Mouse (Mus musculus): ENCODE results near the gene Slc45a3. TPM values are rescaled to one million over a fixed set of nuclear protein-coding genes. Genes with fewer than 3 reads are reported as not detected.
A peak's percentile ranks its signal among the peaks of the same experiment; 100 is the strongest.

Gene Slc45a3
- polyA plus RNA-seq, 1 experiment from 2014 or later, result 5.4 TPM

DNA sequence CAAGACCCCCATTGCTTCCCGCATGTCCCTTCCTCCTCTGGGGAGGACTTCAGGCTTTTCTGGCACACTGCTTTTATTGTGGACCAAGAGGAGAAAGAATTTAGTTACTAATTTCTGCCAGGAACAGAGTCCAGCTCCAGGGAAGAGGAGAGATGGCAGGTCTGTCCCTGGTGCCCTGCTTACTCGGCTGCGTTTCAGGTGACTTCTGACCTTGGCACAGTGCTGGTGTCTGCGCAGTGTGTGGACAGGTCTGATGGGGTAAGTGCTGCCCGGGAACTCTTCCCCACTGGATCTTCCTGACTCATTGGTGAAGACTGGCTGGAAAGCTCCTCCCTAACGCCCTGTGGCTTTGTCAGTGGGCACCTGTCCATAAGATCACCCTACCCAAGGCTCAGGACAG lies 6.2 kb downstream of the Slc45a3 start:
- Histone ChIP-seq H3K27ac (replicated peaks) (peak overlapping the region; percentile 45; the same call in 1 of the 2 replicates), H3K36me3 (replicated peaks) (no peaks in the 10 kb centered on the region), H3K4me3 (no peak overlapping the region), H3K27me3 (replicated peaks; ENCODE audit: low read depth, poor library complexity, severe bottlenecking) (peaks cover 83% of the 10 kb centered on the region), H3K9me3 (no peaks in the 10 kb centered on the region), H3K4me1 (peaks cover 92% of the 10 kb centered on the region)
- no peak for DNase-seq (ENCODE audit: low spot score)
- WGBS, result 63% methylated on average over 6 of the region's 6 CpGs

DNA sequence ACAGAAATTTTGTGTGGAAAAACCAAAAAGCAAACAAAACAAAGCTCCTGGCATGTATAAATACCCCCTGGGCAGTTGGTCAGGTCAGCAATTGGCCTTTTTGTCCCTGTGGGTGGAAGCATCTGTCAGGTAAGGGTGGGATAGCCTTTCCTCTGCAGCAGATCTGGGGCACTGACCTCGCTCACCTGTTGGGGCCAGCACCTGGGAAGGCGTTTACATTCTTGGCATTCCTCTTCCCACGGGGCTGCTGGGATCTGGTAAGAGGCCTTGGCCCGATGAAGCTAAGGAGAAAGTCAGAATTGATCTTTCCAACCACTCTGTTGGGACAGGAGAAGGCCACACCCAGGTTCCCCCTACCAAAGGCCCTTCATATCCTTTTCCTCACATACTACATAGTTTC lies 7.1 kb downstream of the Slc45a3 start:
- Histone ChIP-seq H3K4me3 (no peak overlapping the region), H3K27ac (replicated peaks) (peak overlapping the region; percentile 86; the same call in 1 of the 2 replicates), H3K4me1 (peaks cover 88% of the 10 kb centered on the region), H3K9me3 (no peaks in the 10 kb centered on the region), H3K27me3 (replicated peaks; ENCODE audit: low read depth, poor library complexity, severe bottlenecking) (peaks cover 81% of the 10 kb centered on the region), H3K36me3 (replicated peaks) (no peaks in the 10 kb centered on the region)
- no peak for DNase-seq (ENCODE audit: low spot score)
- WGBS, result 35% methylated on average over 4 of the region's 4 CpGs

DNA sequence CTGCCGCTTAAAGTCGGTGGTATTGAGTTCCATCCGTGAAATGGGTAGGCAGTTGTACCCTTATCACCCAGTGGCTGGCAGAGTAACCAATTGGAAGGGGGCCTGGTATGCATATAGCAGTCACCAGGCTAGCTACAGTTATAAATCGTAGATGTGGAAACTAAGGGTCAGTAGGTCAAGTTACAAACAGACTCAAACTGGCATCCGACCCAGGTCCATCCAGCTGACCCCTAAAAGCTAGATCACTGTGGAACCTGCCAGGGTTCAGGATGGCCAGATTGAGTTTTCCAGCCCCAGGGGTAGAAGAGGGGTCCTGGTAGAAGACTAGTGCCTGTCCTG lies 7.5 kb downstream of the Slc45a3 start:
- DNase-seq (ENCODE audit: low spot score), result no peak
- Histone ChIP-seq H3K36me3 (replicated peaks) (no peaks in the 10 kb centered on the region), H3K9me3 (no peaks in the 10 kb centered on the region), H3K4me1 (peaks cover 91% of the 10 kb centered on the region), H3K27me3 (replicated peaks; ENCODE audit: low read depth, poor library complexity, severe bottlenecking) (peaks cover 76% of the 10 kb centered on the region), H3K27ac (replicated peaks) (peak overlapping the region; percentile 86), H3K4me3 (0 out of 2 replicates have a peak overlapping the region, but pooled peaks have one; percentile 41)
- 37% methylated on average over 5 of the region's 5 CpGs for WGBS

DNA sequence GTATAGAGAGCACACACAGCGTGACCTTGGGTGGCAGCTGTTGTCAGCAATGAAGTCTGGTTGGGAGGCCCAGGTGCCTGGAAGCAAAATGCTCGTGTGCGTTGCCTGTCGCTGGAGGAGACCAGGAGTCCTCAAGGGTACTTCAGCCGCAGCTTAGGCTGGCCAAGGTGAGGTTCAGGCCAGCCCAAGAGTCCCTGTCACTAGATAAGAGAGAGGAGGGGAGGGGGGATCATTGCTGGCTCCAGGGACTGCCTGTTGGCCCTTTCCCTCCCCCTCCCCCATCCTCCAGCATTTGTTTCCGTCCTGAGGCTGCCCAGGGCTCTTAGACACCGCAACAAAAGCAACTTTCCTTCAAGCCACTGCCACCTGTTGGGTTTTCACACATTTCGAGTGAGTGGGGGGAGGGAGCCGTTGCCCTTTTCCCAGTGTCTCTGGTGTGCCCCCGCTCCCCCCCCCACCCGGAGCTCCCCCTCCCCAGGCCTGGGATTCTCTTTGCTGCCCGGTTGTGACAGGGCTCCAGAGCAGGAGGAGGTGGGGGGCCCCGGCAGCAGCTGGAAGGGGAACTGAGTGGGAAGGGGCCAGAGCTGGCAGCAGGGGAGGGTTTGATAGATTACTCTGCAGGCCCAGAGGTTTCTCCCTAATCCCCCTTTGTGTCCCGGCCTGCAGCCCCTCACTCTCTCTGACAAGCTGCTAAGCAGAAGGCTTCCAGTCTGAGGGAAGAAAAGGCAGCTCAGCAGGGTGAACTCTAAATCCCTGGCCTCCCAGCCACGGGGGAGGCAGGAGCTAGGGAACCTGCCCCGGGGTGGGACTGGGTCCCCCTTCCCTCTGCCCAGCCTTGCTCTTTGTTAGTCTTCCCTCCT lies 8.1 kb downstream of the Slc45a3 start:
- H3K4me3 ChIP-seq, result peak overlapping the region; percentile 41
- WGBS, result 6% methylated on average over 16 of the region's 16 CpGs
- DNase-seq (ENCODE audit: low spot score), result peak; percentile 70
- no peaks in the 10 kb centered on the region for H3K36me3 ChIP-seq (replicated peaks)
- no peaks in the 10 kb centered on the region for H3K9me3 ChIP-seq
- peaks cover 93% of the 10 kb centered on the region for H3K4me1 ChIP-seq
- peaks cover 70% of the 10 kb centered on the region for H3K27me3 ChIP-seq (replicated peaks; ENCODE audit: low read depth, poor library complexity, severe bottlenecking)
- H3K27ac ChIP-seq (replicated peaks), result peak overlapping the region; percentile 86

DNA sequence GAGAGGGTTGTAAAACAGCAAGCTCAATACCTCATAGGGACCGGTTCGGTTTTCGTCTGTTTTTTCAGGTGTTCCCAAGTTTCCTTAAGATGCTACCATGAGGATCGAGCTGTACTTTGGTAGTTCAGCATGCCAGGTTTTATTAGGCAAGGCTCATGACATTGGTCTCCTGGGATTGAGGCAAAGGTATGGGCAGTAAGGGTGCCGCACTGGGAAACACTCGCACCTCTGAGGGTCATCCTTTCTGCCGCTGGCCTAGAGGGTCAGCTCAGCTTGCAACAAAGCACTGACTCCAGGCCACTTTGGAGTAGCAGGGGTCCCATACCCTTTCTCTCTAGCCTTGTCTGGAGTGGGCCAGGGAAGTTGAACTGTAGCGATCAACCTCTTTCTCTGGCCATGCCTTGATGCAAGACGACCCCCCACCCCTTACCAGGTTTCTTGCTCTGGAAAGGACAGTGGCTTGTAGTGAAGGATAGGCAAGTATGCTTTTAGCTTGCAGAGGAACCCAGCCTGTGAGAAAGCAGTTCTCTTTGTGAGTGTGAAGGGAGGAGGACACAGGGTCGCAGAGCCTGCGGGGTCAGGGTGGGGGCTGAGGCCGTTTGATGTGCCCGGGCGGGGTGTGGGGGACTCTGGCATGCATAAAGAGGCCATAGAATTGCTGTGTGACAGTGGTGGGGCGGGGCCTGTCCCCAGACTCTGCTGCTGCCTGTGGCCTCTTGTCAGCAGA lies 9.2 kb downstream of the Slc45a3 start:
- Histone ChIP-seq H3K36me3 (replicated peaks) (no peaks in the 10 kb centered on the region), H3K9me3 (no peaks in the 10 kb centered on the region), H3K27me3 (replicated peaks; ENCODE audit: low read depth, poor library complexity, severe bottlenecking) (peaks cover 64% of the 10 kb centered on the region), H3K4me3 (peak overlapping the region; percentile 33), H3K27ac (replicated peaks) (peak overlapping the region; percentile 86), H3K4me1 (peaks cover 86% of the 10 kb centered on the region)
- peak; percentile 76 for DNase-seq (ENCODE audit: low spot score)
- 7% methylated on average over 15 of the region's 15 CpGs for WGBS

DNA sequence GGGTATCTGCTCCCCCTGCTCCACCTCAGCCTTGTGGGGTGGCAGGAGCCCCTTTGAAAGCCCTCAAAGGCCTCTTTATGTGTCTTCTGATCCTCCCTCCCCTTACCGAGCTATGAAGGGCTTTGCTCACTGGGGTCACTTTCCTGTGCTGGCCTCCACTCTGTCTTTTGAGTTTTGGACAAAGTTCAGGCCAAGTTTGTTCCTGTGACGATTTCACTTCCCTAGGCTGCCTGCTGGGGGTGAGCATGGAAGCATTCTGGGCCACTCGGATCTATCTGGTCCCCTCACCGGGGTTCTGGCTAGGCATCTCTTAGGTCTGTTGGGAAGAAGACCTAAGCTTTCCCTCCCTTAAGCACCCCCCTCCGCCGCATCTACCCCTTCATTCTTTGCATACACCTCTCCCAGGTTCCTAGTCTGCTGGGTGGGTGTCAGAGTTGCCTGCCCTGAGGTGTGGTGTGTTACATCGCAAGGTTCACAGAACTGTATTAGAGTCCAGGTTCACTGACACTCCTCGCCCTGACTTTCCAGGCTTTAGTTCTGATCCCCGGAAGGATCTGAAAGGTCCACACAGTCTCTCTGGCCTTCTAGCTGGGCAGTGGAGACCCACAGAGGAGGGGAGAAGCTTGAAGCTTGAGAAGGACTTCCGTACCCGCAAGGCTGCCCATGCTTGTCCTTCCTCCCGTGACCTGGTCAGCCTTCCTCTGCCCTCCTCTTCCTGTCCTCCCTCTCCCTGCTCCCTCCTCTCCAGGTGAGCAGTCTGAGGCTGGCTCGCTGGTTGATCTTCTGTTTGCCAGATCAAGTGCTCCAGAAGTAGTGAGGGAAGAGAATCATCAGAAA lies 9.9 kb downstream of the Slc45a3 start:
- no peak for DNase-seq (ENCODE audit: low spot score)
- Histone ChIP-seq H3K27me3 (replicated peaks; ENCODE audit: low read depth, poor library complexity, severe bottlenecking) (peaks cover 64% of the 10 kb centered on the region), H3K4me1 (peaks cover 81% of the 10 kb centered on the region), H3K36me3 (replicated peaks) (peaks cover 4% of the 10 kb centered on the region; the same call in 1 of the 2 replicates), H3K9me3 (no peaks in the 10 kb centered on the region), H3K27ac (replicated peaks) (peak overlapping the region; percentile 86), H3K4me3 (peak overlapping the region; percentile 33)
- WGBS, result 16% methylated on average over 13 of the region's 13 CpGs

DNA sequence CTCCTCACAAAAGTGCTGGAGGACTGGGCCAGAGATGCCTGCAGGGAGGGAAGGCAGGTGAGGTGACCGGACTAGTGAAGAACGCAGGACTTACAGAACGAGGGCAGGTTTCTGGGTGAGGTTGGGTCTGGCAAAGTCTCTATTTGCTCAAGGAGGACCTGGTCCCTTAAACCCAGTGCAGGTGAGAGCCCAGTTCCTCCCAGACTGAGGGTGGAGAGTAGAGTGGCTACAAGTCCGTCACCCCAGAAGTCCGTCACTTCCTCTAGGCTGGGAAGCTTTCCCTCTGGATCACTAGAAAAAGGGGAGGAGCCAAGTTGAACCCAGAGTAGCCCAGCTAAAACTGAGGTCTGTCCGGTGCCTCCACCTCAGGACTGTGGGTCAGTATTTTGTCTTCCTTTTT lies 11.2 kb downstream of the Slc45a3 start:
- H3K4me1 ChIP-seq, result peaks cover 74% of the 10 kb centered on the region
- no peak for DNase-seq (ENCODE audit: low spot score)
- H3K27me3 ChIP-seq (replicated peaks; ENCODE audit: low read depth, poor library complexity, severe bottlenecking), result peaks cover 52% of the 10 kb centered on the region
- H3K9me3 ChIP-seq, result no peaks in the 10 kb centered on the region
- no peak overlapping the region for H3K4me3 ChIP-seq
- 0 out of 2 replicates have a peak overlapping the region, but pooled peaks have one; percentile 15 for H3K27ac ChIP-seq (replicated peaks)
- peaks cover 14% of the 10 kb centered on the region for H3K36me3 ChIP-seq (replicated peaks)
- WGBS, result 70% methylated on average over 6 of the region's 6 CpGs

DNA sequence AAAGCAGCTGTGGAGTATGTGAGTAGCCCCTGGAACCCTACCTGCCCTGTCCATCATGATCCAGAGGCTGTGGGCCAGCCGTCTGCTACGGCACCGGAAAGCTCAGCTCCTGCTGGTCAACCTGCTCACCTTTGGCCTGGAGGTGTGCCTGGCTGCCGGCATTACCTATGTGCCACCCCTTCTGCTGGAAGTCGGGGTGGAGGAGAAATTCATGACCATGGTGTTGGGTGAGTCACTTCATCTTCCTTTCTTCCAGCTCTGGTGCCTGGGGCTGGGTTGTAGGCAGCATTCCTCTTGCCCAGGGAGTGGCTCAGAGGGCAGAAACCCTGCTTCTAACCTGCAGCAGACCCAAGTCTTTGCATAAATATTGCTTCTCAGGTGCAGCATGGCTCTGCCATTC lies 14.1 kb downstream of the Slc45a3 start:
- peaks cover 60% of the 10 kb centered on the region for H3K4me1 ChIP-seq
- no peak overlapping the region for H3K4me3 ChIP-seq
- H3K9me3 ChIP-seq, result no peaks in the 10 kb centered on the region
- peaks cover 14% of the 10 kb centered on the region for H3K36me3 ChIP-seq (replicated peaks)
- peaks cover 39% of the 10 kb centered on the region for H3K27me3 ChIP-seq (replicated peaks; ENCODE audit: low read depth, poor library complexity, severe bottlenecking)
- WGBS, result 78% methylated on average over 5 of the region's 5 CpGs
- no peak overlapping the region for H3K27ac ChIP-seq (replicated peaks)
- DNase-seq (ENCODE audit: low spot score), result no peak

DNA sequence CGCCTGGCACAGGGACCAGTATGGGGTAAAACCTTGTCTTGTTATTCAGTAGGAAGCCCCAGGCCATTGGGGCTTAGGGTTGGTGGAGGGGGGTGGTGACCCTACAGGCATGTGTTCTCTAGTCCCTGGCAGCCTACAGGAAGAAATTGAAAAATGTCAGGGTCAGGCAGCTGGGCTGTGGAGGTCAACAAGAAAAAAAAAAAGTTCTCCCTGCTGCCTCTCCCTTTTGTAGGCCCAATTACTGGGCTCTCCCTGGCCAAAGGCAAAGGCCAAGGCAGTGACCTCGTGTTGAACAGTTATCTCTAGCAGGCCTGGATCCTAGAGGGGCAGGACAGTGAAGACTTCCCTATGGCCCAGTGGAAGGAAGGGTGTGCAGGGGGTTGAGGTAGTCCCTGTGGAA lies 17.7 kb downstream of the Slc45a3 start:
- Histone ChIP-seq H3K27me3 (replicated peaks; ENCODE audit: low read depth, poor library complexity, severe bottlenecking) (peaks cover 12% of the 10 kb centered on the region), H3K4me1 (peaks cover 28% of the 10 kb centered on the region), H3K27ac (replicated peaks) (no peak overlapping the region), H3K4me3 (no peak overlapping the region), H3K36me3 (replicated peaks) (peaks cover 14% of the 10 kb centered on the region), H3K9me3 (no peaks in the 10 kb centered on the region)
- peak; percentile 25 for DNase-seq (ENCODE audit: low spot score)
- 10% methylated on average over 2 of the region's 2 CpGs for WGBS

DNA sequence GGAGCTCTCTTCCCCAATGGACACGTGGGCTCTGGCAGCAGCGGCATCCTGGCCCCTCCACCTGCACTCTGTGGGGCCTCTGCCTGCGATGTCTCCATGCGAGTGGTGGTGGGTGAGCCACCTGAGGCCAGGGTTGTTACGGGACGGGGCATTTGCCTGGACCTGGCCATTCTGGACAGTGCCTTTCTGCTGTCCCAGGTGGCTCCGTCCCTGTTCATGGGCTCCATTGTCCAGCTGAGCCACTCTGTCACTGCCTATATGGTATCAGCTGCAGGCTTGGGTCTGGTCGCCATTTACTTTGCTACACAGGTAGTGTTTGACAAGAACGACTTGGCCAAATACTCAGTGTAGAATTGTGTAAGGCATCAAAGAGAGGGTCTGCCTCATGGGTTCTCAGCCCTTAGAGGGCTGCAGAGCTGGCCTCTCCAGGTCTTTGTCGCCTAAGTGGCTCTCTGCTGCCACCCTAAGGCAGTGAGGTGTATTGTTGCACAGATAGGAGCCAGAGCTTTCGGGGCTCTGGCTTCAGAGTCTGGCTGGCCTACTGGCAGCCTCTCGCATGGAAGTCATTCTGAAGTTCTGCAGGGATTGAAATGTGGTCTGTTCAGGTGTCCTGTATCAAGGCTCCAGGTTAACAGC lies 18.7 kb downstream of the Slc45a3 start:
- 46% methylated on average over 12 of the region's 12 CpGs for WGBS
- no peak overlapping the region for H3K4me3 ChIP-seq
- DNase-seq (ENCODE audit: low spot score), result peak; percentile 81
- H3K27me3 ChIP-seq (replicated peaks; ENCODE audit: low read depth, poor library complexity, severe bottlenecking), result peaks cover 11% of the 10 kb centered on the region
- H3K9me3 ChIP-seq, result no peaks in the 10 kb centered on the region
- H3K27ac ChIP-seq (replicated peaks), result peak overlapping the region; percentile 25; the same call in 1 of the 2 replicates
- H3K36me3 ChIP-seq (replicated peaks), result peaks cover 14% of the 10 kb centered on the region
- peaks cover 21% of the 10 kb centered on the region for H3K4me1 ChIP-seq

DNA sequence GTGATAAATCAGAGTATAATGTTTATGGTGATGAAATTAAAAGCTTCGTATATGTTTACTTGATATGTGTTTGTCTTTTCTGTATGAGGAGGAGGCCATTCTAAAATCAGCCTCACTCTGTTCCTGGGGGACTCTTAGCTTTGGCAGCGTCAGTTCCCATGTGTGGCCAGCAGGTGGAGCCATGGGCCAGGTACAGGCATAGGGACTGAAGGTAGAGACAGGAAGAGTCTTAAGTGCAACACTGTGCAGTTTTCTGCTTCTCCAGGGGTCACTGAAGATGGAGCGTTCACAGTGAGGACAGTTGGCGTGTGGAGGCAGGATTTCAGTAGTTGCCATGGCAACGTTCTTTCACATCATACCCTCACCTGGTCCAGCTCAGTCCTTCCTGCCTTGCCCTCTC lies 20.1 kb downstream of the Slc45a3 start:
- Histone ChIP-seq H3K36me3 (replicated peaks) (peaks cover 8% of the 10 kb centered on the region), H3K4me1 (peaks cover 18% of the 10 kb centered on the region), H3K27ac (replicated peaks) (no peak overlapping the region), H3K4me3 (no peak overlapping the region), H3K27me3 (replicated peaks; ENCODE audit: low read depth, poor library complexity, severe bottlenecking) (no peaks in the 10 kb centered on the region; the same call in 1 of the 2 replicates), H3K9me3 (no peaks in the 10 kb centered on the region)
- DNase-seq (ENCODE audit: low spot score), result peak; percentile 80
- 15% methylated on average over 5 of the region's 5 CpGs for WGBS

DNA sequence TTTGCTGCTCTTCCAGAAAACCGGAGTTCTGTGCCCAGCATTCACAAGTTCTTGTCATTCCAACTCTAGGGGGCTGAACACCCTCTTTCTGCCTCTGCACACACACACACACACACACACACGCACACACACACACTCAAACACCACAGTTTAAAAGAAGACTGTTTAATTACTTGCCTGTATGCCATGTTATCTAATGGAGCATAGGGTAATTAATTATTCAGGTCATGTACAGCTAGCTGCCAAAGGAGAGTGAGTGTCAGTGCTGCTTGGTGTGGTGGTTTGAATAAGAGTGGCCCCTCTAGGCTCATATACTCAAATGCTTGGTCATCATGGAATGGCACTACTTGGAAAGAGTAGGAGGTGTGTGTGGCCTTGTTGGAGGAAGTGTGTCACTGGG lies 21.0 kb downstream of the Slc45a3 start:
- peaks cover 15% of the 10 kb centered on the region for H3K4me1 ChIP-seq
- H3K27ac ChIP-seq (replicated peaks), result no peak overlapping the region
- H3K36me3 ChIP-seq (replicated peaks), result peaks cover 1% of the 10 kb centered on the region; the same call in 1 of the 2 replicates
- H3K9me3 ChIP-seq, result no peaks in the 10 kb centered on the region
- WGBS, result 83% methylated on average over 2 of the region's 2 CpGs
- no peaks in the 10 kb centered on the region; the same call in 1 of the 2 replicates for H3K27me3 ChIP-seq (replicated peaks; ENCODE audit: low read depth, poor library complexity, severe bottlenecking)
- no peak overlapping the region for H3K4me3 ChIP-seq
- DNase-seq (ENCODE audit: low spot score), result no peak

Measured in embryonic facial prominence, embryonic 10.5 days (tissue).